Mouse (Mus musculus): Measurements from ENCODE around the gene Fxn. TPM values are rescaled to one million over a fixed set of nuclear protein-coding genes. Genes with fewer than 3 reads are reported as not detected.
"Not testable (repeated sequence)": the region's sequence is repeated elsewhere in the genome, so short reads cannot be mapped to it uniquely, and the experiment has no call there.

Gene Fxn
- total RNA-seq, 2 experiments from 2014 or later: 4.7 to 10.4 TPM

DNA sequence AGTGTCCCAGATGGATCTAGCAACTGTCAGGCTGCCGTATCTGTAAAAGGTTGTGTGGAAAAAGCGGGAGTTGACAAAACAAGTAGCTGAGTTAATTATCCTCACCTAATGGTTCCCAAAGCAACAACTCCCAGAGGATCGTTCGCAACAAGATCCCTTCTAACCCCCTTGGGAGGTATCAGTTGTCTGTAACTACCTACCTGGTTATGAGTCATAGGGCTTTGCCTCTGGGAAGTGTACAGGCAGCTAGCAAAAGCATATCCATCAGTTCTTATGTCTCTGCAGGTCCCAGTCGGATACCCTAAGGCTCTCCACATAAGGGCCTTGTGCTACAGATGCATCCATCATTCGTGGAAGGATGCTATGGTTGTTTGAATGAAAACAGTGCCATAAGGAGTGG, 37.1 kb downstream of the Fxn start:
- no peak for ATAC-seq (ENCODE audit: poor library complexity, severe bottlenecking)

DNA sequence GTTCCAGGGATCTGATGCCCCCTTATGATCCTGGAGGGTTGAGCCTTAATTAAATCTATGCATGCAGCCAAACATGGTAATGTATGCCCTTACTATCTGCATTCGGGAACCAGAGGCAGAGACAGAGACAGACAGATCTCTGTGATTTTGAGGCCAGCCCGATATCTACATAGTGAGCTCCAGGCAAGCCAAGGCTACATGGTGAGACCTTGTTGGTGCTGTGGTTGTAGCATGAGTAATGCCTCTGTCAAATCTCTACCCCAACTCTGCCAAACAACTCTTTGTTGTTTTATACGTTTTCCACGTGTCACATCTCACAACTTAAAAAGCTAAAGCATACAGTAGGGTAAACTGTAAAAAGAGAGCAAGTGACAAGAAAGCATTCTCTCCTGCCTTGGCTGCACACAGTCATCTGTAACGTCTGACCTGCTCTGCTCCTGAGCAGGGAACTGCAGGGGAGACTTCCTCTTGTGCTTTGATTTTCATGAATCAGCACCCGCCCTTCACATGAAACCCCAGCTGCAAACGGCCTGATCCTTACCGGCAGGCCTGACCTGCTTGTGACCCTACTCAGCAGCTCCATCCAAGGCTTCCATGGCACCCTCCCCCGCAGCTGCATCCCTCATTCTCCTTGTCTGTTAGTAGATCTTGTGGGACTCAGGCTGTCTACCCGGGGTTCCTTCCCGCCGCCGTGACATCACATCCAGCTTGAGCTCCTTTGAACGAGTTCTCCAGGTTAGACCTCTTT, 38.4 kb downstream of the Fxn start:
- no peak for ATAC-seq (ENCODE audit: poor library complexity, severe bottlenecking)

DNA sequence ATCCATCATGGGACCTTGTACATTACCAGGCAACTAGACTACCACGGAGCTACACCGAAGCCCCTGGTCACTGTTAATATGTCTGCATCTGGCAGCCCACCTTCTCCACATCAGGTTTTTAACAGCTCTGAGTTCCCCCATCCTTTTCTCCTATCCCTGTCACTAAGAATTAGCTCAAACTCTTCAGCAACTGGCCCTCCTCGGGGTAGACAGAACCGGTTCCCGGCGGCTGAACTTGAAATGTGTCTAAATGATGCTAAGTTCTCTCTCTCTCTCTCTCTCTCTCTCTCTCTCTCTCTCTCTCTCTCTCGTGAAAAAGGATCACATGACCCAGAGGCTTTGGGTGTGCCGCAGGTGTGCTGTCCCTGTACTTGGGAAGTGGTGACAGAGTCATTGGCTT, 39.1 kb downstream of the Fxn start:
- no peak for ATAC-seq (ENCODE audit: poor library complexity, severe bottlenecking)

DNA sequence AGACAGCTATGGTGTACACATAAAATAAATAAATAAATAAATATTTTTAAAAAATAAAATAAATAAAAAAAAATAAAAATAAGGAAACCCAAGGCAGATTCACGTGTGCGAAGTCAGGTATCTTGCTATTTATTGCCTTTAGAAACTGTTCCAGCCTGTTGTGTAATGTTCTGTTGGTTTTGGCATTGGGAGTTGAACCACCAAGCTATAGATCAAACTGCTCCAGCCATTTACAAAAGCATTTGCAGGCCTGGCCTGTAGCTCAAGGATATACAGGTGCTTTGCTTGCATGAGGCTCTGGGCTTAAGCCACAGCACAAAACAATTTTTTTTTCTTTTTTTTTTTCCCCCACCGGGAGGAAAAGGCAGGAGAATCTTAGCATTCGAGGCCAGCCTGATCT, 42.4 kb downstream of the Fxn start:
- no peak for ATAC-seq (ENCODE audit: poor library complexity, severe bottlenecking)

DNA sequence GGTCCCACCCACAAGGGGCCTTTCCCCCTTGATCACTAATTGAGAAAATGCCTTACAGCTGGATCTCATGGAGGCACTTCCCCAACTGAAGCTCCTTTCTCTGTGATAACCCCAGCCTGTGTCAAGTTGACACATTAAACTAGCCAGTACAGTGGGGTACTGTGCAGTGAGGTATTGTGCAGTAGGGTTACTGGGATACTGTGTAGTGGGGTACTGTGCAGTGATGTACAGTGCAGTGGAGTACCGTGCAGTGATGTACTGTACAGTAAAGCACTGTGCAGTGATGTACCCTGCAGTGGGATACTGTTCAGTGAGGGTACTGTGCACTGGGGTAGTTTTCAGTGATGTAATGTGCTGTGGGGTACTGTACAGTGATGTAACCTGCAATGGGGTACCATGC, 48.0 kb downstream of the Fxn start:
- ATAC-seq (ENCODE audit: poor library complexity, severe bottlenecking): not testable (repeated sequence)

DNA sequence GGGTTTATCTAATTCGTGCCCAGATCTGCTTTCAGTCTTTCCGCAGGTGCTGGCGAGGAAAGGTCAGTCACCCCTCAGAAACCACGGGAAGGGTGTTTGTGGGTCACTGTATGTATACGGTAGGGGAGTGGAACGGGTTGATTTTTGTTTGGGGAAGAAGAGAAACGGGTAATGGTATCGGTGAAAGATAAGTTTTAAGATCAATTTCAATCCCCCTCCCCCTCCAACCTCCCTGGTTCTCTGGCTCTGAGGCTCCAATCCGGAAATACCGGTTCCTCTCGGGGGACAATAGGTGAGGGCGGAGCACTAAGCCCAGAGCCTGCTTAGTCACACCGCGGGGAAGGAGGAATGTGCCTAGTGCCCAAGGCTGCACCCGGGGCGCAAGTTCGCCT, 55.1 kb downstream of the Fxn start:
- ATAC-seq (ENCODE audit: poor library complexity, severe bottlenecking): peak; percentile 59

DNA sequence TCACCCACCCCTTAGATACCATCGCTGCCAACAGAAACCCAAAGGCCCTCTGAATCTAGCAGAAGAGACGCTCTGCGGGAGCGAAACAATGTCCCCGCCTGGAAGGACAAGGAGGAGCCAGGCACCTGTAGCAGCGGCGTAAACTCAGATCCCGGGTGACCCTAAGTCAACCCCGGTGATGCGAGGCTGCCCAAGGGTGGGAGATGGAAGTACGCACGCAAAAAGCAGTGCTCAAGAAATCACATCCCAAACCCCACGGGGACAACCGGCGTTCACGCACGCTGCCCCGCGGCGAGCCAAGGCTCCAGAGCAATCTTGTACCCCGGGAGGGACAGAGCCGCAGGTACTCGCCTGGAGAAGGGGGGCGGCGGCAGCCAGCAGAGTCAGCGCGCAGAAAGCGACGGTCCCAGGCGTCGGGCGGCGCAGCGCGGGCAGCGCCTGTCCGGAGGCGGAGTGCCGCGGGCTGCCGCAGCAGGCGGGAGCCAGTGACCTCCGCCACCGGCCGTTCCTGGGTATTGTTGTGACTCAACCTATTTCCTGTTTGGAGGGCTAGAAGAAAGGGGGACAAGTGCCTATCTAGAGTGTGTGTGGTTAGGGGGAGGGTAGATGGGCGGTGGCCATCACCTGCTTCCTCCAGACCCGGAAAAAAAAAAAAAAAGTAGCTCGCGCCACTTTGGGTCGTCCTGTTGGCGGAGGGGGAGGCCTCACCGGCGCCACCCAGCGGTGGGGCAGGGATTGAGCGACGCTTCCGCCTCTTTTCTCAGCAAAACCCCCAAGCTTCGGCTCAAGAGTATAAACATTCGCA, 55.7 kb downstream of the Fxn start, which contains the start of gene Tjp2:
Tjp2 (minus strand) TSS at position 531 of the 805 bp plus-strand sequence.
- peak; percentile 80 for ATAC-seq (ENCODE audit: poor library complexity, severe bottlenecking)

DNA sequence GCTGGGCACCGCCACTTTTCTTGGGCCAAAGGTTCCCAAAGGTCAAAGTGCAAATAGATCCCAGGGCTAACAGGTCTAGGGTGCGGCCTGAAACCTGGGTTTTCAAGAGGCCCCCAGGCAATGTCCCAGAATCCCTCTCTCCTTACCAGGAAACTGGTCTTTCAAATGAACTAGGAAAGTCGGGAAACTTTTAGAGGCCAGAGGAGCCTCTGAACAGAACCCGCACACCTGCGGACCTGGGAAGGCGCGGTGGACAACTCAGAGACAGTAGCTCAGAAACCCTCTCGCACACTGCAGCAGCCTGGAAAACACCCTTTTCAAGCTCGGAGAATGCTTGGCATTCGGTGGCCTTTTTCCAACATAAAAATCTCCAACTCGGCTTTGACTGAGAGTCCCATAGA, 56.6 kb downstream of the Fxn start:
- no peak for ATAC-seq (ENCODE audit: poor library complexity, severe bottlenecking)

DNA sequence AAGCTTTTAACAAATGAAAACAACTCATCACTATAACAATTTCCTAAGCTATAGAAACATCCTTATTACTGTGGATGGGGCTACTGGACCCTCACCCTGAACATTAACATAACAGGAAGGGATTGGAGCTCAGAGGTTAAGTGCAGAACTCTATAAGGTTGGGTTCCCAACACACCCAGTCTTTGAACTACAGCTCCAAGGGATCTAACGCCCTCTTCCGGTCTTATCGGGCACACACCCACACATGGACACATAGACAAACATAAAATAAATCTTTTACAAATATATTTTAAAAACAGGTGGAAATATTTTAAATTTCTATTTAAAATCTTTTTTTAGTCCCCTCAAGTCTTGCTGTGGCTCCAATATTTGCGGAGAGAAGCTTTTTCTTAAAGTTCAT, 59.0 kb downstream of the Fxn start:
- ATAC-seq (ENCODE audit: poor library complexity, severe bottlenecking): no peak

DNA sequence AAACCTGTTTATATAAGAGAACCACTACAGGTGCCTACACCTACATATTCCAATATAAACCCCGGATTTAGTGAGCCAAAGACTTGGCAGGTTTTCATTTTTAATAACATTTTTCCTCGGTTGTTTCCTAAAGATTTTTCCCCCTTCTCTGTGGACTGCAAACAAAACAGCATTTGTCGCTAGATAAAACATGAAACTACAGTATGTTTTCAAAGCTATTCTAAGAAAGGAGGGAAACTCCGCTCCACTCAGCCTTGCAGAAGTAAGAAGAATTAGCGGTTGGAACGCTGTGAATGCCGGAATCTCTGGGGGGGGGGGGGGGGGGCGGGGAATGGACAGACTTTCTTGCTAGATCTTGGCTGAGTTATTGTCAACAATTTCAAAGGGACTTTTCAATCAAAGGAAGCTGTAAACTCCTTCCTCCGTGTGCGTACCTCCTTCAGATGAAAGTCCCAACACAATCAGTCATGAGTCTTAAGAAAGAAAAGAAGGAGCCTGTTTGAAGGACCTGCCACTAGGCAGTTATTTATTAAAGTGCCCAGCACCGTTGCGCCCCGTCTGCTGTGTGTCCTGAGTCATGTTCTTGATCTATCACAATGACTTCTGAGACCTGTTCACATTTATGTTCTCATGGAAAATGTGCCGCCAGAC, 59.5 kb downstream of the Fxn start:
- ATAC-seq (ENCODE audit: poor library complexity, severe bottlenecking): no peak

DNA sequence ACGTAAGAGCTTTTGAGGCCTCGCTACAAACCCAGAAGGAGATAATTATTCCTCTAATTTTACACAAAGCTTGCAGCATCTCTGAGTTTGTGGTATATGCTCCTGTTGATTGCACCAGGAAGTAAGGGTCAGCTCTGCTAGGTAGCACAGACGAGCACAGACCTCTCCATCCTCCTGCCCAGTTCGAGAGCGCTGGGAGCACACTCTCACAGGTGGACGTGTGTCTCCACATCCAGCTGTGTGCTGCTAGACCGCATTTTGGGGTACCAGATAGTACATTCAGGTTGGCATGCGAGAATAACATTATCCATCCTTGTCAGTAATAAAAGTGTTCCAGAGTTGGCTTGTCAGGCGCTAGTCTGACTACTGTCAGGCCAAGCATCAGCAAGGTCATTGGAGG, 61.4 kb downstream of the Fxn start:
- no peak for ATAC-seq (ENCODE audit: poor library complexity, severe bottlenecking)

DNA sequence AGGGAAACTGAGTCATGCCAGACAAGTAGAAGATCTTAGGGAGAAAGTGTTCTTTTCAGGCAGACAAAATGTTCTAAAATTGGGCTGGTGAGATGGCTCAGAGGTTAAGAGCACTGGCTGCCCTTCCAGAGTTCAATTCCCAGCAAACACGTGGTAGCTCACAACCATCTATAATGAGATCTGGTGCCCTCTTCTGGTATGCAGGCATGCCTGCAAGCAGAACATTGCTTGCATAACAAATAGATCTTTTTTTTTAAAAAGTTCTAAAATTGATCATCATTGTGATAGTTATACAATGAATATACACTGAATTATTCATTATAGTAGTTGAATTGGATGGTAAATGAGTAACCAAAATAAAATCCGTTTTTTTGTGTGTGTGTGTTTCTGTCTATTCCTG, 62.1 kb downstream of the Fxn start:
- ATAC-seq (ENCODE audit: poor library complexity, severe bottlenecking): no peak

DNA sequence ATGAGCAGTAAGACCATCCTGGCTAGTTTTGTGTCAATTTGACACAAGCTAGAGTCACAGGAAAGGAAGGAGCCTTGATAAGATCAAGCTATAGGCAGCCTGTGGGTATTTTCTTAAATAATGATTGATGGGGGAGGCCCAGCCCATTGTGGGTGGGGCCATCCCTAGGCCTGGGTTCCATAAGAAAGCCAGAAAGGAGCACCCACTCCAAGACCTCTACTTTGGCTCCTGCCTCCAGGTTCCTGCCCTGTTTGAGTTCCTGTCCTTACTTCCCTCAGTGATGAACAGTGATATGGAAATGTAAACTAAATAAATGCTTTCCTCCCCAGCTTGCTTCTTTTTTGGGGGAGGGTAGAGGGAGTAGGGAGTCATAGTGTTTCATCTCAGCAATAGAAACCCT, 62.6 kb downstream of the Fxn start:
- ATAC-seq (ENCODE audit: poor library complexity, severe bottlenecking): no peak

DNA sequence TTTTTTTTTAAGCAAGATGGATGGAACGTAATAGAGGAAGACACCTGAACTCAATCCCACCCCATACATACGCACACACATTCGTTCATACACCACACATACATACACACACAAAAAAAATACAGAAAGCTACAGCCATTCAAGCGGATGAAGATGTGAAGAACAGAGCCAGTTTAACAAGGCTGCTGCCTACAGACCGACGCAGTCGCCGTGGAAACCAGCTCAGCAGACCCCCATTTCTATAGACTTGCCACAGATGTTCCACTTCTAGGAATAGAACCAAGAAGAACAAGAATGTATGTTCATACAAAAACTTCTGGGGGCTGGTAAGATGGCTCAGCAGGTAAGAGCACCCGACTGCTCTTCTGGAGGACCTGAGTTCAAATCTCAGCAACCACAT, 63.6 kb downstream of the Fxn start:
- no peak for ATAC-seq (ENCODE audit: poor library complexity, severe bottlenecking)

DNA sequence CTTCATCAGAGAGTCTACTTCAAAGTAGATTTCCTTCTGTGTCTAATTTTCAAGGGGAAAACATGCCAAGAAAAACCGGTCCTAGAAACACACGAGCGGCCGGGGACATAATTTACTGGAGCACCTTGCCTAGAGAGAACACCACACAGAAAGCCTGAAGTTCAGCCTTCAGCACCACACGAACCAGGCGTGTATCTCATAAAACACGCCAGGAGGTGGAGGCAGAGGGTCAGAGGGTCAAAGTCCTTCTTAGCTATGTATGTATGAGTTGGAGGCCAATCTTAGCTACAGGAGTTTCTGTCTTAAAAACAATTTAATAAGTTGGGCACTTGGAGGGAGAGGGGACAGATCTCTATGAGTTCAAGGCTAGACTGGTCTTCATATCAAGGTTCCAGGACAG, 65.5 kb downstream of the Fxn start:
- ATAC-seq (ENCODE audit: poor library complexity, severe bottlenecking): no peak

DNA sequence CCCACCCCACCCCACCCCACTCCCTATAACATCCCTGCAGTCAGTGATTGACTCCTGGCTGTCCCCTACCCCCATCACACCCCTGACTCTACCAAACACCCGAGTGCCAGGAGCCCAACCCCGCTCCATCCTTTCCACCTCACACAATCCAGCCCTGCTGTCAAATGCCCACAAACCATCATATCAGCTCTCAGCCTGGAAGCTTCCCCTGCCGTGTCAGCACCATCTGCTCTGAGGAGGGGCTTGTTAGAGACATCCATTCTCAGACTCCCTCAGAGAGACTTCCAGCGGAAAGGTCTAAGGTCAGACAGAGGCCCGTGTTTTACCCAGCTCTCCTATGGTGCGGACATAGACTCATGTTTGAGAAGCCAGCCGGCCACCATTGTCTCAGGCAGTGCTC, 67.1 kb downstream of the Fxn start:
- ATAC-seq (ENCODE audit: poor library complexity, severe bottlenecking): no peak

DNA sequence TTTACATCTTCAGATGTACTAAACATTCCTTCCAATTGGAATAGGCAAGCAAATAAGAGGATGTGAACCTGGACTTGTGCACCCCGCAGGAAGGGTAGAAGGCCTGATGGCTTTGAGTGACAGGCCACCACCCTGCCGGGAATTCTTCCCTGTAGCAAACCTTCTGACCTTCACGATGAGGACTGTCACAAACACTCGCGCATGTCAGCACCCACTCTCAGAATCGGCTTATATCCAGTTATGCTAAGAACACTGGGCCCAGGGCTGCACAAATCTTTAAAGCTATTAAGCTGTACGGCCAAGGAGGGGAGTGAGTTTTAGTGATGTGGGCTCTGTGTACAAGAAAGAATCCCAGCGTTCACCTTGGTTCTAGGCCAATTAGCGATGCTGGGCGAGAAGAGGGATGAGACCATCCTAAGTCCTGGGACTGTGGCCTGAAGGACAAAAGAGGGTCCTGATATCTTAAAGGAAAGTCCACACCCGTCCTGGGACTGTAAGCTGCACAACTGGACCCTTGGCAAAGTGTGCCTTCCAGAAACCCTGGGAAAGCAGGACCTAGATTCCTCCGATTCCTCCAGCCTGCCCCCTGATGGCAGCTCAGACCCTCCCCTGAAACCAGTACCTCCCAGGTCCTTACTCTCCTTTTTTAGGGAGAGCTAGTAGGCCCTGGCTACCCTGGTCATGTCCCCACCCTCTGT, 67.7 kb downstream of the Fxn start:
- no peak for ATAC-seq (ENCODE audit: poor library complexity, severe bottlenecking)

Data from megakaryocyte, adult 5-6 weeks (primary cell).